Mouse (Mus musculus) myocyte (in vitro differentiated cells): ENCODE results near the gene 4931428L18Rik. TPM values are rescaled to one million over a fixed set of nuclear protein-coding genes. Genes with fewer than 3 reads are reported as not detected.

Experiments
- H3K27me3 ChIP-seq: one replicate; pipeline ENCODE4 v1.6.1; 2011; ENCODE audit not compliant: control insufficient read depth, insufficient read depth, insufficient read length
- H3K36me3 ChIP-seq: one replicate; pipeline ENCODE4 v1.6.1; 2011; ENCODE audit not compliant: control insufficient read depth, insufficient read depth
- H3K4me2 ChIP-seq: one replicate; pipeline ENCODE4 v1.6.1; 2011; ENCODE audit warnings: low read depth, control low read depth
- H3K4me3 ChIP-seq: one replicate; pipeline ENCODE4 v1.5.1; 2011; ENCODE audit warnings: mild to moderate bottlenecking, control low read depth, moderate library complexity
- H3K79me2 ChIP-seq: one replicate; pipeline ENCODE4 v1.6.1; 2011; ENCODE audit not compliant: control insufficient read depth, insufficient read depth
- H3ac ChIP-seq: one replicate; pipeline ENCODE4 v1.6.1; 2011; ENCODE audit not compliant: control insufficient read depth, insufficient read length
- CEBPB ChIP-seq: IDR thresholded peaks from 2 replicates; pipeline ENCODE4 v1.6.1; 2011; ENCODE audit warnings: mild to moderate bottlenecking, moderate library complexity; ENCODE audit not compliant: poor library complexity, insufficient read depth, severe bottlenecking
- E2F4 ChIP-seq: IDR thresholded peaks from one replicate; pipeline ENCODE4 v1.6.1; 2011; ENCODE audit warnings: mild to moderate bottlenecking, control low read depth, moderate library complexity; ENCODE audit not compliant: insufficient read depth
- MAX ChIP-seq: IDR thresholded peaks from one replicate; pipeline ENCODE4 v1.6.1; 2011; ENCODE audit warnings: low read depth, mild to moderate bottlenecking, control low read depth
- MYOD1 ChIP-seq, 3 experiments: IDR thresholded peaks; one replicate each; pipeline ENCODE4 v1.6.1; 2011; ENCODE audit warnings: control low read depth in 2 of 3, low read depth in 2 of 3, mild to moderate bottlenecking in 2 of 3, moderate library complexity in 1 of 3; ENCODE audit not compliant: insufficient read length in 2 of 3, control insufficient read depth in 1 of 3
- MYOG ChIP-seq, 3 experiments: IDR thresholded peaks; one replicate each; pipeline ENCODE4 v1.6.1; 2011; ENCODE audit warnings: control low read depth in 2 of 3, low read depth in 2 of 3, mild to moderate bottlenecking in 2 of 3; ENCODE audit not compliant: insufficient read length in 2 of 3, control insufficient read depth in 1 of 3, insufficient read depth in 1 of 3
- POLR2A ChIP-seq: IDR thresholded peaks from one replicate; pipeline ENCODE4 v1.6.1; 2011; ENCODE audit warnings: low read depth, mild to moderate bottlenecking, control low read depth, moderate library complexity; ENCODE audit not compliant: insufficient read length
- POLR2AphosphoS2 ChIP-seq: IDR thresholded peaks from one replicate; pipeline ENCODE4 v1.6.1; 2011; ENCODE audit warnings: low read depth, control low read depth; ENCODE audit not compliant: insufficient read length
- REST ChIP-seq: IDR thresholded peaks from one replicate; pipeline ENCODE4 v1.6.1; 2011; ENCODE audit warnings: mild to moderate bottlenecking, control low read depth, moderate library complexity; ENCODE audit not compliant: insufficient read depth, insufficient read length
- SRF ChIP-seq: IDR thresholded peaks from one replicate; pipeline ENCODE4 v1.6.1; 2011; ENCODE audit warnings: low read depth; ENCODE audit not compliant: control insufficient read depth, insufficient read length
- TCF12 ChIP-seq: IDR thresholded peaks from one replicate; pipeline ENCODE4 v1.6.1; 2011; ENCODE audit warnings: mild to moderate bottlenecking, control low read depth; ENCODE audit not compliant: poor library complexity, insufficient read depth, severe bottlenecking
- TCF3 ChIP-seq: IDR thresholded peaks from one replicate; pipeline ENCODE4 v1.6.1; 2011; ENCODE audit warnings: low read depth, control low read depth; ENCODE audit not compliant: insufficient read length
- USF1 ChIP-seq: IDR thresholded peaks from one replicate; pipeline ENCODE4 v1.6.1; 2011; ENCODE audit warnings: low read depth, mild to moderate bottlenecking, control low read depth, moderate library complexity
- polyA plus RNA-seq: library from polyadenylated mRNA; unstranded; fragments of >200 nt; fragmentation: generic; extraction: Trizol; gene quantifications from one replicate; pipeline ENCODE4 v1.2.1, GENCODE M21; 2012; ENCODE audit warnings: missing spikeins

The 4931428L18Rik gene
- polyA plus RNA-seq, 1 experiment, result 0.16 TPM

- no peak for TF ChIP-seq POLR2A
- no peak for TF ChIP-seq MYOD1 (IDR thresholded peaks at IDR 0.05; ENCODE audit: control insufficient read depth in 1 of 3, insufficient read length in 2 of 3, low read depth in 2 of 3)
- no peak for TF ChIP-seq SRF
- TF ChIP-seq REST, result no peak
- no peak for TF ChIP-seq MAX
- Histone ChIP-seq H3K27me3 (no peaks in the 10 kb centered on the region), H3ac (no peak overlapping the region), H3K4me2 (no peak overlapping the region), H3K36me3 (no peaks in the 10 kb centered on the region), H3K4me3 (no peak overlapping the region), H3K79me2 (no peaks in the 10 kb centered on the region)
These were observed 119.4 kb downstream of the 4931428L18Rik start for GRCm38 (mm10) chr1:31102863-31103657.

- Histone ChIP-seq H3ac (no peak overlapping the region), H3K79me2 (no peaks in the 10 kb centered on the region), H3K4me2 (no peak overlapping the region), H3K36me3 (no peaks in the 10 kb centered on the region), H3K27me3 (no peaks in the 10 kb centered on the region), H3K4me3 (no peak overlapping the region)
- TF ChIP-seq MYOG (IDR thresholded peaks at IDR 0.05; ENCODE audit: control insufficient read depth in 1 of 3, insufficient read depth in 1 of 3, insufficient read length in 2 of 3, low read depth in 2 of 3) (no peak), USF1 (no peak), TCF12 (no peak), POLR2A (no peak), REST (no peak), MYOD1 (IDR thresholded peaks at IDR 0.05; ENCODE audit: control insufficient read depth in 1 of 3, insufficient read length in 2 of 3, low read depth in 2 of 3) (no peak), SRF (no peak), CEBPB (no peak), TCF3 (no peak), E2F4 (no peak), POLR2AphosphoS2 (no peak), MAX (no peak)
These were observed 120.2 kb downstream of the 4931428L18Rik start for GRCm38 (mm10) chr1:31102280-31102679.

GRCm38 (mm10) chr1:31097208-31097607 lies 125.3 kb downstream of the 4931428L18Rik start:
- TF ChIP-seq MAX (no peak), E2F4 (no peak), MYOD1 (IDR thresholded peaks at IDR 0.05; ENCODE audit: control insufficient read depth in 1 of 3, insufficient read length in 2 of 3, low read depth in 2 of 3) (no peak)
- Histone ChIP-seq H3K4me2 (no peak overlapping the region), H3K4me3 (no peak overlapping the region), H3ac (no peak overlapping the region), H3K79me2 (no peaks in the 10 kb centered on the region), H3K27me3 (no peaks in the 10 kb centered on the region), H3K36me3 (no peaks in the 10 kb centered on the region)

- Histone ChIP-seq H3ac (no peak overlapping the region), H3K4me3 (no peak overlapping the region), H3K4me2 (no peak overlapping the region), H3K27me3 (no peaks in the 10 kb centered on the region), H3K79me2 (no peaks in the 10 kb centered on the region), H3K36me3 (no peaks in the 10 kb centered on the region)
- TF ChIP-seq POLR2AphosphoS2 (no peak), E2F4 (no peak), SRF (no peak), POLR2A (no peak), TCF12 (no peak), REST (no peak)
These were observed 126.1 kb downstream of the 4931428L18Rik start for GRCm38 (mm10) chr1:31096466-31096793.

- H3ac ChIP-seq, result no peak overlapping the region
- TF ChIP-seq MAX, result no peak
- no peak overlapping the region for H3K4me3 ChIP-seq
- no peaks in the 10 kb centered on the region for H3K36me3 ChIP-seq
- no peaks in the 10 kb centered on the region for H3K79me2 ChIP-seq
- H3K27me3 ChIP-seq, result no peaks in the 10 kb centered on the region
- H3K4me2 ChIP-seq, result no peak overlapping the region
These were observed 126.6 kb downstream of the 4931428L18Rik start for GRCm38 (mm10) chr1:31095706-31096465.
